Mouse (Mus musculus): ENCODE measurements at regions not wholly inside any gene's neighbourhood (a gene's known extent, or its start where the extent isn't known, plus 50 kb on each side); places are given as distances from the start of the nearest gene placed in this dataset.
"Not testable (repeated sequence)": the region's sequence is repeated elsewhere in the genome, so short reads cannot be mapped to it uniquely, and the experiment has no call there.

GRCm38 (mm10) chr14:81685691-81686090 lies 1701.8 kb downstream of the Olfm4 start:
- H3K9ac ChIP-seq = no peak overlapping the region
- H3K4me3 ChIP-seq (ENCODE audit: low read depth, low read length) = no peak overlapping the region
- H3K9me3 ChIP-seq (ENCODE audit: low read depth, low read length) = no peaks in the 10 kb centered on the region
- ATAC-seq (ENCODE audit: insufficient read depth) (no peak), DNase-seq (no peak)
- 79% methylated on average over 5 of the region's 5 CpGs for WGBS
- no peaks in the 10 kb centered on the region for H3K27me3 ChIP-seq (ENCODE audit: insufficient read depth, low read length)
- no peaks in the 10 kb centered on the region for H3K36me3 ChIP-seq (ENCODE audit: insufficient read depth)
- H3K4me2 ChIP-seq = no peak overlapping the region
- no peak for TF ChIP-seq CTCF (IDR thresholded peaks at IDR 0.05; ENCODE audit: low read depth)
- H3K4me1 ChIP-seq (ENCODE audit: insufficient read depth) = no peaks in the 10 kb centered on the region
- no peak overlapping the region for H3K27ac ChIP-seq (ENCODE audit: low read depth)

DNA sequence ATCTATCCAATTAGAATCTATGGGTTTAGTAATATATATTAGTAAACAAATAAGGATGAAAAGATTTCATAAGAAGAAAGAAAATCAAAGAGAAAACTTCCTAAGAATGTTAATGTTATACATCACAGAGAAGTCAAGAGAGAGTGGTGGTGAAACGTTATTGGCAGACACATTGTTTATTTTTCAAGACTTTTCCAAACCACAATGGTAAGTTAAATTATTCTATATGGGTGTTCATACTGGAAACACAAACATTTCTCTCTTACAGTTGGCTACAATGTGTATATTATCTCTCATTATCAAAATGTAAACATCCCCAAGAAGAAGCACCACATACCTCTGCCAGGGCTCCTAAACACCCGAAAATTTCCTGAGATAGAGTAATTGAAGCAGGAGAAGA lies 1708.4 kb downstream of the Olfm4 start:
- DNase-seq = not testable (repeated sequence)
- ATAC-seq (ENCODE audit: insufficient read depth) = peak; percentile 60; the same call in 1 of the 2 replicates
- WGBS = no CpG with 5 or more reads among the region's 2 CpGs

DNA sequence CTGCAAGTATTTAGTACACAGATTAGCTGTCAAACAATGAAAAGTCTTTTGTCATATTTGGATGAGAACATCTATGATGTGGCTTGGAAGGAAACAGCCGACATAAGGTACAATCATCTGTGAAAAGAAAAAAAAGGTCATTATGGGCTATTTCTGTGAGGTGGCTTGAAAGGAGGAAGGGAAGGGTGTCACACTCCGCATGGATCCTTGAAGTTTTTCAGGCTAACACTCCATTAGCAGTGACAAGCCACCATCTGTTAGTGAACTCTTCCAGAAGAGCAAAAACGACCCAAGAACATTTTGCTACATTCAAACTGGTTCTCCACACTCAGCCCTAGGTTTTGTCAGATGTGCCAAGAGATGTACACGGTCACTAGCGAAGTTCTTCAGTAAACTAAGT lies 1732.2 kb downstream of the Olfm4 start:
- no peak for TF ChIP-seq CTCF (IDR thresholded peaks at IDR 0.05; ENCODE audit: low read depth)
- Histone ChIP-seq H3K4me2 (no peak overlapping the region), H3K4me1 (ENCODE audit: insufficient read depth) (no peaks in the 10 kb centered on the region), H3K27ac (ENCODE audit: low read depth) (no peak overlapping the region), H3K9me3 (ENCODE audit: low read depth, low read length) (no peaks in the 10 kb centered on the region), H3K27me3 (ENCODE audit: insufficient read depth, low read length) (no peaks in the 10 kb centered on the region), H3K4me3 (ENCODE audit: low read depth, low read length) (no peak overlapping the region), H3K36me3 (ENCODE audit: insufficient read depth) (no peaks in the 10 kb centered on the region), H3K9ac (no peak overlapping the region)
- DNase-seq = peak; percentile 79
- peak; percentile 92 for ATAC-seq (ENCODE audit: insufficient read depth)
- WGBS = 38% methylated on average over 5 of the region's 5 CpGs

More for the DNA sequence above, 1708.4 kb downstream of the Olfm4 start:
- not testable (repeated sequence) for H3K9ac ChIP-seq; H3K36me3 ChIP-seq (ENCODE audit: insufficient read depth); H3K9me3 ChIP-seq (ENCODE audit: low read depth, low read length); H3K4me1 ChIP-seq (ENCODE audit: insufficient read depth); H3K27me3 ChIP-seq (ENCODE audit: insufficient read depth, low read length); H3K27ac ChIP-seq (ENCODE audit: low read depth); H3K4me3 ChIP-seq (ENCODE audit: low read depth, low read length); H3K4me2 ChIP-seq

All from lung, embryonic 14.5 days (tissue).